Mouse (Mus musculus) urinary bladder, adult 2 months (tissue): ENCODE data around the gene Igfbp4. TPM values are rescaled to one million over a fixed set of nuclear protein-coding genes. Genes with fewer than 3 reads are reported as not detected.

ENCODE experiments used
- DNase-seq: peaks from one replicate; pipeline ENCODE4 v3.0.0; 2022; ENCODE audit warnings: low spot score
- polyA plus RNA-seq: library from polyadenylated mRNA; depleted of rRNA; stranded (reverse); fragments of >200 nt; gene quantifications from 2 replicates; pipeline ENCODE4 v1.2.3, GENCODE M21; 2012

The Igfbp4 gene
- polyA plus RNA-seq, 1 experiment = 248 TPM

GRCm38 (mm10) chr11:99080902-99081543 is 40.0 kb downstream of the Igfbp4 start:
- DNase-seq = no peak

GRCm38 (mm10) chr11:99081566-99081965 is 40.5 kb downstream of the Igfbp4 start:
- DNase-seq = no peak

GRCm38 (mm10) chr11:99082098-99082497 is 41.1 kb downstream of the Igfbp4 start:
- no peak for DNase-seq

- no peak for DNase-seq
These were observed 42.5 kb downstream of the Igfbp4 start for GRCm38 (mm10) chr11:99083516-99083915.

- DNase-seq = no peak
These were observed 43.3 kb downstream of the Igfbp4 start for GRCm38 (mm10) chr11:99084366-99084765.

- DNase-seq = no peak
These were observed 47.4 kb downstream of the Igfbp4 start for GRCm38 (mm10) chr11:99088486-99088885.

- no peak for DNase-seq
These were observed 48.1 kb downstream of the Igfbp4 start, which contains the start of gene Tns4 for GRCm38 (mm10) chr11:99089077-99089601. Gene Tns4 (minus strand): TSS chr11:99089306.

- DNase-seq = no peak
These were observed 49.3 kb downstream of the Igfbp4 start for GRCm38 (mm10) chr11:99090391-99090790.

- no peak for DNase-seq
These were observed 50.6 kb downstream of the Igfbp4 start for GRCm38 (mm10) chr11:99091666-99092065.

- no peak for DNase-seq
These were observed 52.7 kb downstream of the Igfbp4 start for GRCm38 (mm10) chr11:99093740-99094139.

- no peak for DNase-seq
These were observed 54.0 kb downstream of the Igfbp4 start for GRCm38 (mm10) chr11:99094911-99095676.

GRCm38 (mm10) chr11:99095759-99096158 is 54.7 kb downstream of the Igfbp4 start:
- no peak for DNase-seq

- DNase-seq = no peak
These were observed 55.4 kb downstream of the Igfbp4 start for GRCm38 (mm10) chr11:99096417-99096816.

GRCm38 (mm10) chr11:99096996-99097774 is 56.1 kb downstream of the Igfbp4 start:
- DNase-seq = no peak

- DNase-seq = no peak
These were observed 57.9 kb downstream of the Igfbp4 start for GRCm38 (mm10) chr11:99098924-99099323.

- DNase-seq = no peak
These were observed 58.5 kb downstream of the Igfbp4 start for GRCm38 (mm10) chr11:99099516-99099915.

- DNase-seq = no peak
These were observed 59.2 kb downstream of the Igfbp4 start for GRCm38 (mm10) chr11:99100215-99100614.

- DNase-seq = no peak
These were observed 60.6 kb downstream of the Igfbp4 start for GRCm38 (mm10) chr11:99101693-99102092.

GRCm38 (mm10) chr11:99102575-99103270 is 61.7 kb downstream of the Igfbp4 start:
- no peak for DNase-seq
